Mouse (Mus musculus): Measurements from ENCODE around the gene Rbfox1. TPM values are rescaled to one million over a fixed set of nuclear protein-coding genes. Genes with fewer than 3 reads are reported as not detected.

Rbfox1 gene
- polyA plus RNA-seq, 1 experiment from 2014 or later, result 75.8 TPM

DNA sequence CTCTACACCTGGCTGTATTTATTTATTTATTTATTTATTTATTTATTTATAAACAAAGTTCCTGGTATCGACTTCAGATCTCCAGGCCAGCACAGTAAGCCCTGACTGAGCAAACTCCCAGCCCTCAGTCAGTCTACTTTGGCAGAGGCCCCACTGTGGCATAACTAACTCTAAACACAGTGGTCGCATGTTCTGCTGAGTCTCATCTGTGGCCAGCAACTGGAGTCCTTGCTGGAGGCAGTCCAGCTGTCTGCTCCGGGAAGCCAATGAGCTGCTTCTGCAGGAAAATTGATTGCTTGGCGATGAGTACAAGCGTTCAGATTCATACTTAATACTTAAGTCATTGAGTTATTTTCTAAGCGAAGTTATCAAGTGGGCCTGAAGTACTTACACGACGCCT, 598.5 kb downstream of the Rbfox1 start:
- Histone ChIP-seq H3K27me3 (replicated peaks; ENCODE audit: control insufficient read depth, insufficient read depth, low read length) (no peaks in the 10 kb centered on the region), H3K27ac (ENCODE audit: low read depth, low read length) (no peak overlapping the region), H3K4me3 (ENCODE audit: low read depth, low read length) (no peak overlapping the region), H3K4me1 (ENCODE audit: control insufficient read depth, insufficient read depth, low read length) (peaks cover 11% of the 10 kb centered on the region), H3K9me3 (replicated peaks; ENCODE audit: control insufficient read depth, low read length) (no peaks in the 10 kb centered on the region), H3K4me2 (ENCODE audit: low read length) (no peak overlapping the region), H3K9ac (ENCODE audit: low read length) (no peak overlapping the region), H3K36me3 (ENCODE audit: control insufficient read depth, insufficient read depth, low read length) (no peaks in the 10 kb centered on the region)
- ATAC-seq (no peak), DNase-seq (ENCODE audit: low spot score) (peak; percentile 8)
- WGBS, result 81% methylated on average over 8 of the region's 8 CpGs

DNA sequence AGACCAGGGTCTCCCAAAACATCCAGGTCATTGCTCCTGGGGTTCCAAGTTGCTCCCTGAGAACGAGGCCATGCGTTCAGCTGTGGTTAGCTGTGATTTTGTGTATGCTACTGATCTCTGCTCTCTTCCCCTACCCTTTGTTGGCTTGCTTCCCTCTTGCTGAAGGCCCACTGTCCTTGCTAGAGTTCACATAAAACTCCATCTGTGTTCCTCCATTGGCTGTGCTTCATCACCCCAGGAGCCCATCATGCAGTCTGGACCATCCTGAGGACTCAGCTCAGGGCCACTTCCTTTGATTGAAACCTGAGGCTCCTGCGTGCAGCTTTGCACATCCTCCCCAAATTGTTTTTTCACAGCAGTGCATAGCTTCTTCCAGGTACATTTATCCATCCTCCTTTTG, 600.5 kb downstream of the Rbfox1 start:
- no peak overlapping the region for H3K4me3 ChIP-seq (ENCODE audit: low read depth, low read length)
- H3K4me1 ChIP-seq (ENCODE audit: control insufficient read depth, insufficient read depth, low read length), result no peaks in the 10 kb centered on the region
- H3K27ac ChIP-seq (ENCODE audit: low read depth, low read length), result no peak overlapping the region
- no peak overlapping the region for H3K4me2 ChIP-seq (ENCODE audit: low read length)
- 82% methylated on average over 3 of the region's 3 CpGs for WGBS
- ATAC-seq (no peak), DNase-seq (ENCODE audit: low spot score) (no peak)
- no peaks in the 10 kb centered on the region for H3K36me3 ChIP-seq (ENCODE audit: control insufficient read depth, insufficient read depth, low read length)
- H3K9me3 ChIP-seq (replicated peaks; ENCODE audit: control insufficient read depth, low read length), result no peaks in the 10 kb centered on the region
- H3K9ac ChIP-seq (ENCODE audit: low read length), result no peak overlapping the region
- H3K27me3 ChIP-seq (replicated peaks; ENCODE audit: control insufficient read depth, insufficient read depth, low read length), result no peaks in the 10 kb centered on the region

- 13% methylated on average over 8 of the region's 8 CpGs for WGBS
- DNase-seq (ENCODE audit: low spot score) (peak; percentile 62), ATAC-seq (0 out of 2 replicates have a peak, but pooled peaks have one; percentile 40)
- H3K4me1 ChIP-seq (ENCODE audit: control insufficient read depth, insufficient read depth, low read length), result 0 out of 2 replicates have a peak, but pooled peaks cover 3% of the 10 kb centered on the region
- no peaks in the 10 kb centered on the region for H3K9me3 ChIP-seq (replicated peaks; ENCODE audit: control insufficient read depth, low read length)
- H3K4me2 ChIP-seq (ENCODE audit: low read length), result no peak overlapping the region
- no peak overlapping the region for H3K9ac ChIP-seq (ENCODE audit: low read length)
- no peaks in the 10 kb centered on the region for H3K27me3 ChIP-seq (replicated peaks; ENCODE audit: control insufficient read depth, insufficient read depth, low read length)
- no peak overlapping the region for H3K4me3 ChIP-seq (ENCODE audit: low read depth, low read length)
- no peaks in the 10 kb centered on the region for H3K36me3 ChIP-seq (ENCODE audit: control insufficient read depth, insufficient read depth, low read length)
- no peak overlapping the region for H3K27ac ChIP-seq (ENCODE audit: low read depth, low read length)
Observed at GRCm38 (mm10) chr16:6502219-6502618, 617.1 kb downstream of the Rbfox1 start.

- peak; percentile 81 for DNase-seq (ENCODE audit: low spot score)
- 54% methylated on average over 5 of the region's 5 CpGs for WGBS
Observed at GRCm38 (mm10) chr16:6503573-6504331, 618.6 kb downstream of the Rbfox1 start.

GRCm38 (mm10) chr16:6508924-6509323, 623.8 kb downstream of the Rbfox1 start:
- 68% methylated on average over 5 of the region's 5 CpGs for WGBS
- no peak for ATAC-seq
- Histone ChIP-seq H3K4me2 (ENCODE audit: low read length) (no peak overlapping the region), H3K9ac (ENCODE audit: low read length) (no peak overlapping the region), H3K27me3 (replicated peaks; ENCODE audit: control insufficient read depth, insufficient read depth, low read length) (no peaks in the 10 kb centered on the region), H3K4me1 (ENCODE audit: control insufficient read depth, insufficient read depth, low read length) (0 out of 2 replicates have a peak, but pooled peaks cover under 1% of the 10 kb centered on the region), H3K4me3 (ENCODE audit: low read depth, low read length) (no peak overlapping the region), H3K27ac (ENCODE audit: low read depth, low read length) (no peak overlapping the region), H3K36me3 (ENCODE audit: control insufficient read depth, insufficient read depth, low read length) (no peaks in the 10 kb centered on the region), H3K9me3 (replicated peaks; ENCODE audit: control insufficient read depth, low read length) (no peaks in the 10 kb centered on the region)
- peak; percentile 12 for DNase-seq (ENCODE audit: low spot score)

More at GRCm38 (mm10) chr16:6503573-6504331, 618.6 kb downstream of the Rbfox1 start:
- H3K36me3 ChIP-seq (ENCODE audit: control insufficient read depth, insufficient read depth, low read length), result no peaks in the 10 kb centered on the region
- H3K4me2 ChIP-seq (ENCODE audit: low read length), result no peak overlapping the region
- no peak overlapping the region for H3K4me3 ChIP-seq (ENCODE audit: low read depth, low read length)
- H3K27me3 ChIP-seq (replicated peaks; ENCODE audit: control insufficient read depth, insufficient read depth, low read length), result no peaks in the 10 kb centered on the region
- H3K9me3 ChIP-seq (replicated peaks; ENCODE audit: control insufficient read depth, low read length), result no peaks in the 10 kb centered on the region
- H3K9ac ChIP-seq (ENCODE audit: low read length), result no peak overlapping the region
- peak; percentile 61; the same call in 1 of the 2 replicates for ATAC-seq
- H3K4me1 ChIP-seq (ENCODE audit: control insufficient read depth, insufficient read depth, low read length), result 0 out of 2 replicates have a peak, but pooled peaks cover 3% of the 10 kb centered on the region
- no peak overlapping the region for H3K27ac ChIP-seq (ENCODE audit: low read depth, low read length)

DNA sequence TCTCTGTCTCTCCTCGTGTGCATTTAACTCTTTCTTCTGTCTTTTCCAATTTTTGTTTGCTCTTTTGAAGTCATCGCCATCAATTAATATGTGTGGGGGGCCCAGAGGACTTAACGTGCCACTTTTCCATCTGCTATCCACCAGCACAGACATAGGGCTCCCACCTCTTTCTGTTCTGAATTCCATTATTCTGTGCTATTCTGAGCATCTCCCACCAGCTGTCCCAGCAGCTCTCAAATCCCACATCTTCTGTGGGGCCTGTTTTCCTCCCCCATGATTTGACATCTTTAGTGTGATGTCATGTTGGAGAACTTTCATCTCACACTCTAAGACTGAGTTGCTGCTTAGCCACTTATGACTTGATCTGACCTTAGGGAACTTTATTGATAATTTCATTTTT, 634.3 kb downstream of the Rbfox1 start:
- no peaks in the 10 kb centered on the region for H3K36me3 ChIP-seq (ENCODE audit: control insufficient read depth, insufficient read depth, low read length)
- no peaks in the 10 kb centered on the region for H3K9me3 ChIP-seq (replicated peaks; ENCODE audit: control insufficient read depth, low read length)
- ATAC-seq (no peak), DNase-seq (ENCODE audit: low spot score) (no peak)
- no peaks in the 10 kb centered on the region for H3K27me3 ChIP-seq (replicated peaks; ENCODE audit: control insufficient read depth, insufficient read depth, low read length)
- no peak overlapping the region for H3K4me3 ChIP-seq (ENCODE audit: low read depth, low read length)
- H3K9ac ChIP-seq (ENCODE audit: low read length), result no peak overlapping the region
- WGBS, result 80% methylated on average over 3 of the region's 3 CpGs
- no peaks in the 10 kb centered on the region for H3K4me1 ChIP-seq (ENCODE audit: control insufficient read depth, insufficient read depth, low read length)
- no peak overlapping the region for H3K4me2 ChIP-seq (ENCODE audit: low read length)
- no peak overlapping the region for H3K27ac ChIP-seq (ENCODE audit: low read depth, low read length)

- no peaks in the 10 kb centered on the region for H3K9me3 ChIP-seq (replicated peaks; ENCODE audit: control insufficient read depth, low read length)
- ATAC-seq (no peak), DNase-seq (ENCODE audit: low spot score) (peak; percentile 12)
- no peak overlapping the region for H3K9ac ChIP-seq (ENCODE audit: low read length)
- no peak overlapping the region for H3K4me3 ChIP-seq (ENCODE audit: low read depth, low read length)
- no peaks in the 10 kb centered on the region for H3K27me3 ChIP-seq (replicated peaks; ENCODE audit: control insufficient read depth, insufficient read depth, low read length)
- H3K27ac ChIP-seq (ENCODE audit: low read depth, low read length), result no peak overlapping the region
- no peaks in the 10 kb centered on the region; the same call in 1 of the 2 replicates for H3K4me1 ChIP-seq (ENCODE audit: control insufficient read depth, insufficient read depth, low read length)
- H3K36me3 ChIP-seq (ENCODE audit: control insufficient read depth, insufficient read depth, low read length), result no peaks in the 10 kb centered on the region
- 69% methylated on average over 3 of the region's 3 CpGs for WGBS
- no peak overlapping the region for H3K4me2 ChIP-seq (ENCODE audit: low read length)
Observed at GRCm38 (mm10) chr16:6525507-6526170, 640.5 kb downstream of the Rbfox1 start.

GRCm38 (mm10) chr16:6531459-6531858, 646.3 kb downstream of the Rbfox1 start:
- Histone ChIP-seq H3K36me3 (ENCODE audit: control insufficient read depth, insufficient read depth, low read length) (no peaks in the 10 kb centered on the region), H3K9me3 (replicated peaks; ENCODE audit: control insufficient read depth, low read length) (no peaks in the 10 kb centered on the region), H3K27me3 (replicated peaks; ENCODE audit: control insufficient read depth, insufficient read depth, low read length) (no peaks in the 10 kb centered on the region), H3K4me2 (ENCODE audit: low read length) (no peak overlapping the region), H3K9ac (ENCODE audit: low read length) (no peak overlapping the region), H3K4me1 (ENCODE audit: control insufficient read depth, insufficient read depth, low read length) (peaks cover 11% of the 10 kb centered on the region; the same call in 1 of the 2 replicates), H3K27ac (ENCODE audit: low read depth, low read length) (no peak overlapping the region), H3K4me3 (ENCODE audit: low read depth, low read length) (no peak overlapping the region)
- DNase-seq (ENCODE audit: low spot score) (no peak), ATAC-seq (no peak)
- WGBS, result 28% methylated on average over 3 of the region's 3 CpGs
